Mouse (Mus musculus): ENCODE measurements around the gene 9130019O22Rik.
"Not testable (repeated sequence)": the region's sequence is repeated elsewhere in the genome, so short reads cannot be mapped to it uniquely, and the experiment has no call there.

Gene 9130019O22Rik

DNA sequence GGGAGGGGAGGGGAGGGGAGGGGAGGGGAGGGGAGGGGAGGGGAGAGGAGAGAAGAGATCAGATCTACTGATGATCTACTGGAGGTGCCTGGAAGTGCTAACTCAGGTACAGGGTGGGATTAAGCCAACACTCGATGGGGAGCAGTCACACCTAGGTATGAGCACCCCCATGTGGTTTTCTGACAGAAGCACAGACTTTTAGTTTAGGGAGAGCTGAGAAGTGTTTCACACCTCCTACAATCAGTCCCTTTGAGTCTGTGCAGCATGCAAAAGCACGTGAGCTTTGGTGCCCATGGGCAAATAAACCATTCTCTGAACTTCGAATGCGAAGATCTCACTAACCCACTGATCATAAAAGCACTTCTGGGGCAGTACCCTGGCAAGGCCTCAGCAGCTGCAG is 44.6 kb downstream of the 9130019O22Rik start:
- no peak for DNase-seq (ENCODE audit: extremely low read depth, low read depth)

- not testable (repeated sequence) for DNase-seq (ENCODE audit: extremely low read depth, low read depth)
These were observed 45.1 kb downstream of the 9130019O22Rik start for GRCm38 (mm10) chr7:127341861-127342260.

- no peak for DNase-seq (ENCODE audit: extremely low read depth, low read depth)
These were observed 45.6 kb downstream of the 9130019O22Rik start for GRCm38 (mm10) chr7:127341356-127341755.

DNA sequence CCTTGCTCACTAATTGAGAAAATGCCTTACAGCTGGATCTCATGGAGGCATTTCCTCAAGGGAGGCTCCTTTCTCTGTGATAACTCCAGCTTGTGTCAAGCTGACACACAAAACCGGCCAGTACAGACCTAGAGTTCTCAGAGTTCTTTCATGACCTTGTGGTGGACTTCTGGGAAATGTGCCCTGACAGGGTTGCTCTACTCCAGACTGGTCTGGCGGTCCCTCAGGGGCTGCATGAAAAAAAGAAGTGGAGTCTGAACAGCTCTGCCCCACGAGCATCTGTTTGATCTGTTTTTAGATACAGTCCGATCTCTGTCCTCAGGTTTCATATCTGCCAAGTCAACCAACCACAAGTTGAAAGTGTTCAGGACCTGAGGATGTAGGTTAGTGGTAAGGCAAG is 49.3 kb downstream of the 9130019O22Rik start:
- no peak for DNase-seq (ENCODE audit: extremely low read depth, low read depth)

- DNase-seq (ENCODE audit: extremely low read depth, low read depth) = no peak
These were observed 51.4 kb downstream of the 9130019O22Rik start for GRCm38 (mm10) chr7:127335604-127336003.

DNA sequence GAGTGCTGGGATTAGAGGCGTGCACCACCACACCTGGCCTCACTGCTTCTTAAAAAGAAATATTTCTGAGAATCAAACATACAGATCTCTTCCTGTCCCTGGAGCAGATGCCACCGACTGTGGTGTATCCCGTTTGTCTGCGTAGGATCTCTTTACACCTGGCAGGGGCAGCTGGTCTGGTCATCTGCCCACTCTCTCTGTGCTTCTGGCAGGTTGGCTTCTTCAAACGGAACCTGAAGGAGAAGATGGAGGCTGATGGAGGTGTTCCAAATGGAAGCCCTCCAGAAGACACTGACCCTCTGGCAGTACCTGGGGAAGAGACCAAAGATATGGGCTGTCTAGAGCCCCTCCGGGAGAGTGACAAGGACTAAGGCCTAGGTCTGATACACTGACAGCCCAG is 53.7 kb downstream of the 9130019O22Rik start:
- no peak for DNase-seq (ENCODE audit: extremely low read depth, low read depth)

Data from MEL-GATA-1-ER (cell line).